Mouse (Mus musculus): ENCODE measurements around the gene Prickle2. TPM values are rescaled to one million over a fixed set of nuclear protein-coding genes. Genes with fewer than 3 reads are reported as not detected.

The Prickle2 gene
- polyA plus RNA-seq, 1 experiment from 2014 or later = 8.3 TPM

DNA sequence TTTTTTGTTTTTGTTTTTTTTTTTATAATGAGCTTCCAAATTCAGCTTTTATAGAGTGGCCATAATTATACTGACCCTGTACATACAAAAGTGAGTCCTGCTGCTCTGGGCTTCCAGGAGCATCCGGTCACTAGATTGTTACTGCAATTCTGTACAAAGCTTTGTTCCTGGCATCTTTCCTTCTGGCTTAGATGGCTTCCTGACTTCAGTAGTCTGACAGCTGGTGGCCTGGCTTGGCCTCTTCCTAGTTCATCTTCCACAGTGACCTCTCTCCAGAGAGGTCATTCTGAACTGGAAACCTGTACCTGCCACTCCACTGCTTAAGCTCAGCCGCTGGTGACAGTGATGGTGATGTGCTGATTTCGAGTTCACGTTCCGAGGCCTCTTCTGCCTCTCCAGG, 20.2 kb upstream of the Prickle2 start:
- 58% methylated on average over 5 of the region's 5 CpGs for WGBS
- peaks cover 5% of the 10 kb centered on the region for H3K4me1 ChIP-seq (replicated peaks; ENCODE audit: control insufficient read depth, insufficient read depth, low read length)
- H3K27me3 ChIP-seq (ENCODE audit: control insufficient read depth, insufficient read depth, low read depth, low read length) = no peaks in the 10 kb centered on the region
- ATAC-seq (ENCODE audit: low read depth) = no peak
- no peaks in the 10 kb centered on the region for H3K36me3 ChIP-seq (ENCODE audit: control insufficient read depth, insufficient read depth, low read length)
- no peaks in the 10 kb centered on the region for H3K9me3 ChIP-seq (ENCODE audit: control insufficient read depth, low read length)
- no peak overlapping the region for H3K4me2 ChIP-seq (ENCODE audit: low read depth, low read length)
- H3K4me3 ChIP-seq (ENCODE audit: low read length) = no peak overlapping the region
- H3K27ac ChIP-seq (ENCODE audit: low read length) = no peak overlapping the region
- no peak overlapping the region for H3K9ac ChIP-seq (ENCODE audit: low read length)

DNA sequence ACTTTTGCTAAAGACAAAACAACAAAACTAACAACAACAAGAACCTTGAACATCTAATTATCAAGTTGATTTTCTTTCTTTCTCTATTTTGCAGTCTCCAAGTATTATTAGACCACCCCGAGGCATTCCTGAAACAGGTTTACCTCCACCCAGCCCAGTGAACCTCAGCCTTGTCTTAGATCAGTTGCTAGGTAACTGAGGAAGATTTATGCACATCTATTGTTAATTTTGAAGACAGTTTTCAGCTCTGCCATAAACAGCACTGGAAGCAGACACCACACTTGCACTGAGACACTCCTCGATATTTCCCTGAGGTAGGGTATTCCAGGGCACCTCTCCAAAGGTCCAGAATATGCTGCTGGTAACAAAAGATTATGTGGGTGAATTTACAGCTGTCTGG, 18.4 kb upstream of the Prickle2 start:
- H3K36me3 ChIP-seq (ENCODE audit: control insufficient read depth, insufficient read depth, low read length) = no peaks in the 10 kb centered on the region
- ATAC-seq (ENCODE audit: low read depth) = no peak
- H3K27me3 ChIP-seq (ENCODE audit: control insufficient read depth, insufficient read depth, low read depth, low read length) = no peaks in the 10 kb centered on the region
- H3K4me3 ChIP-seq (ENCODE audit: low read length) = no peak overlapping the region
- WGBS = 62% methylated on average over 2 of the region's 2 CpGs
- no peak overlapping the region for H3K27ac ChIP-seq (ENCODE audit: low read length)
- H3K4me1 ChIP-seq (replicated peaks; ENCODE audit: control insufficient read depth, insufficient read depth, low read length) = peaks cover 5% of the 10 kb centered on the region
- no peak overlapping the region for H3K4me2 ChIP-seq (ENCODE audit: low read depth, low read length)
- no peaks in the 10 kb centered on the region for H3K9me3 ChIP-seq (ENCODE audit: control insufficient read depth, low read length)
- no peak overlapping the region for H3K9ac ChIP-seq (ENCODE audit: low read length)

DNA sequence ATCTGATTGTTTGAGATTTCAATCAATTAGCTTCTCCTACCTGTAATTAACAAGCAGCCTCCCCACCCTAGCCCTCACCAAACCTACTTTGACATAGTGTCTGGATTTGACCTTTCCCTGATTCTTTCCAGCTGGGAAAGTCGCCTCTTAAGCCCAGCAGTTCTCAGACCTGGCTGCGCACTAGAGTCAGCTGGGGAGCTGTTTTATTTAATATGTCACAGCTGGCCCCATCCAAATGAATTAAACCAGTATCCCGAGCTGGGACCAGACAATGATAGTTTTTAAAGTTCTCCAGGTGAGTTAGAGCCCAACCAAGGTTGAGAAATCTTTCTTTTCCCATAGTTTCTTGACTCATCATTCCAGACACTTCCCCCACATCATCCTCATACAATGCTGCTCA, 9.9 kb upstream of the Prickle2 start:
- ATAC-seq (ENCODE audit: low read depth) = no peak
- H3K9ac ChIP-seq (ENCODE audit: low read length) = no peak overlapping the region
- H3K4me2 ChIP-seq (ENCODE audit: low read depth, low read length) = no peak overlapping the region
- no peaks in the 10 kb centered on the region for H3K27me3 ChIP-seq (ENCODE audit: control insufficient read depth, insufficient read depth, low read depth, low read length)
- no peak overlapping the region for H3K4me3 ChIP-seq (ENCODE audit: low read length)
- H3K36me3 ChIP-seq (ENCODE audit: control insufficient read depth, insufficient read depth, low read length) = no peaks in the 10 kb centered on the region
- 52% methylated on average over 3 of the region's 3 CpGs for WGBS
- H3K9me3 ChIP-seq (ENCODE audit: control insufficient read depth, low read length) = no peaks in the 10 kb centered on the region
- no peak overlapping the region for H3K27ac ChIP-seq (ENCODE audit: low read length)
- no peaks in the 10 kb centered on the region for H3K4me1 ChIP-seq (replicated peaks; ENCODE audit: control insufficient read depth, insufficient read depth, low read length)

DNA sequence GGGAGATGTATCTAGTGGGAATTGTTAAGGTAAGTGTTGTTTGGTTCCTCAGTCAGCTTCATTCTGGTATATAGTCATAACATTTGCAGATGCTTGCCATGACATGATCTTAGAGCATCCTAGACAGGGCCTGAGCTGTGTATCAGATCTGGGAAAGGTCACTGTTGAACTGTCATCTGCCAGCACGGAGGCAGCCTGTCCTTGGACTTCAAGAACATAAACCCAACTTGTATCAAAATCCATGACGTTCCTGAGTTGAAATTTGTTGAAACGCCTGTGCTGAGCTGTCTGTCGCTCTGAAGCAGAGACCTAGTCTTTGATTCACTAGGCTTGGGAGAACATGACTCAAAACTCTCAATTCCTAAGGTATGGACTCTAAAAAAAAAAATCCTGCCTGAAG, 8.8 kb upstream of the Prickle2 start:
- no peak for ATAC-seq (ENCODE audit: low read depth)
- WGBS = 76% methylated on average over 4 of the region's 4 CpGs
- no peak overlapping the region for H3K27ac ChIP-seq (ENCODE audit: low read length)
- H3K9me3 ChIP-seq (ENCODE audit: control insufficient read depth, low read length) = no peaks in the 10 kb centered on the region
- no peaks in the 10 kb centered on the region for H3K27me3 ChIP-seq (ENCODE audit: control insufficient read depth, insufficient read depth, low read depth, low read length)
- H3K9ac ChIP-seq (ENCODE audit: low read length) = no peak overlapping the region
- no peak overlapping the region for H3K4me3 ChIP-seq (ENCODE audit: low read length)
- no peaks in the 10 kb centered on the region for H3K4me1 ChIP-seq (replicated peaks; ENCODE audit: control insufficient read depth, insufficient read depth, low read length)
- no peak overlapping the region for H3K4me2 ChIP-seq (ENCODE audit: low read depth, low read length)
- H3K36me3 ChIP-seq (ENCODE audit: control insufficient read depth, insufficient read depth, low read length) = no peaks in the 10 kb centered on the region

DNA sequence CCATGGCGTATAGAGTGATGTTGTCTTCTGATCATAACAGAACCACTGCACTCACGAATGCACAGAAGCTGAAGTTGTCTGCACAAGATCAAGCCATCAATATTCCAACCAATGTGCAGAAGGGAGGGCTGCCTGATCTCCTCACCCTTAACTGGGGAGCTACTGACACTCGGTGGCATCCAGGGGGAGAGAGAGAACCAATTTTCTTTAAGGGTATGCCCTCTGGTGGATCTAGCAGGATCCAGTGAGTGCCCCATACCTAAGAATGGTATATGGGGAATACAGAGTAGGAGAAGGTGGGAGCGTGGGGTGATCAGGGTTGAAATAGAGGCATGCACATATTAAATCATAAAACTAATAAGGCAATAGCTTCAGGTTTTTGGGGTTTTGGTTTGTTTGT, 2.2 kb upstream of the Prickle2 start:
- Histone ChIP-seq H3K4me2 (ENCODE audit: low read depth, low read length) (no peak overlapping the region), H3K9ac (ENCODE audit: low read length) (no peak overlapping the region), H3K9me3 (ENCODE audit: control insufficient read depth, low read length) (no peaks in the 10 kb centered on the region), H3K4me1 (replicated peaks; ENCODE audit: control insufficient read depth, insufficient read depth, low read length) (no peaks in the 10 kb centered on the region; the same call in 1 of the 2 replicates), H3K4me3 (ENCODE audit: low read length) (no peak overlapping the region), H3K27me3 (ENCODE audit: control insufficient read depth, insufficient read depth, low read depth, low read length) (no peaks in the 10 kb centered on the region), H3K36me3 (ENCODE audit: control insufficient read depth, insufficient read depth, low read length) (no peaks in the 10 kb centered on the region), H3K27ac (ENCODE audit: low read length) (no peak overlapping the region)
- no peak for ATAC-seq (ENCODE audit: low read depth)
- WGBS = 63% methylated on average over 4 of the region's 4 CpGs

DNA sequence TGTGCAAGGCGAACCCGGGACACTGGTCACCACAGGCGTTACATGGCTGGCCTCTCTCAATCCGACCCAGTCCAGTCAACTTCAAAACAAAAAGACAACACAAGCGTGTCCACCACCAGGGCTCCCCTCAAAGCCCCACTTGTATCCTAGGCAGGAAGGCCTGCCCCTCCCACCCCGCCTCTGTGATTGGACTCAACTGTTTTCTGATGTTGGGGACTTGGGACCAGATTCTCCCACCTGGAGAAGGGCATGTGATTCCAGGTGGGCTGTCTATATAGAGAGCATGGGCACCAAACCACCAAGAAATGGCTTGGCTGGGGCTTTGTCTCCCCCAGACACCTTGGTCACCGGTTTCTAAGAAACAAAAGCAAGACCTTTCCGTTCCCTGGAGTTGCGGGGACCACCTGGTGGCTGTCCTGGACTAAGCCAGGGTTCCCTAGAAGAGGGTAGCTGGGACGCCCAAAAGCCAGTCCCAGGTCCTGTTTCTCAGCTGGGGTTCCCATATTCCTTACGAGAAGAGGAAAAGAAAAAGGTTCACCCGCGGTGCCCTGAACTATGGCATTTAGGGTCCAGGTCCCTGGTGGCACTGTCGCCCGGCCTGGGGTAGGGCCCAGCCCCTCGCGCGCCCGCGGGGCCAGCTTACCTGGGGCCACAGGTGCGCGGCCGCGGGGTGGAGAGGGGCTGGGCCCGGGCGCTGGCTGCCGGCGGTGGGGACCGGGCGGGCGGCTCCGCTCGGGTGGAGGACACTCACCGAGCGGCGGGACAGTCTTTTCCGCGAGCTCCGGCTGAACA, 406 bp downstream of the Prickle2 start:
- Histone ChIP-seq H3K4me1 (replicated peaks; ENCODE audit: control insufficient read depth, insufficient read depth, low read length) (no peaks in the 10 kb centered on the region; the same call in 1 of the 2 replicates), H3K36me3 (ENCODE audit: control insufficient read depth, insufficient read depth, low read length) (no peaks in the 10 kb centered on the region), H3K9ac (ENCODE audit: low read length) (peak overlapping the region; percentile 78), H3K27ac (ENCODE audit: low read length) (0 out of 2 replicates have a peak overlapping the region, but pooled peaks have one; percentile 29), H3K9me3 (ENCODE audit: control insufficient read depth, low read length) (no peaks in the 10 kb centered on the region), H3K4me3 (ENCODE audit: low read length) (peak overlapping the region; percentile 73), H3K27me3 (ENCODE audit: control insufficient read depth, insufficient read depth, low read depth, low read length) (no peaks in the 10 kb centered on the region), H3K4me2 (ENCODE audit: low read depth, low read length) (peak overlapping the region; percentile 96)
- 2% methylated on average over 38 of the region's 39 CpGs for WGBS
- ATAC-seq (ENCODE audit: low read depth) = peak; percentile 5

DNA sequence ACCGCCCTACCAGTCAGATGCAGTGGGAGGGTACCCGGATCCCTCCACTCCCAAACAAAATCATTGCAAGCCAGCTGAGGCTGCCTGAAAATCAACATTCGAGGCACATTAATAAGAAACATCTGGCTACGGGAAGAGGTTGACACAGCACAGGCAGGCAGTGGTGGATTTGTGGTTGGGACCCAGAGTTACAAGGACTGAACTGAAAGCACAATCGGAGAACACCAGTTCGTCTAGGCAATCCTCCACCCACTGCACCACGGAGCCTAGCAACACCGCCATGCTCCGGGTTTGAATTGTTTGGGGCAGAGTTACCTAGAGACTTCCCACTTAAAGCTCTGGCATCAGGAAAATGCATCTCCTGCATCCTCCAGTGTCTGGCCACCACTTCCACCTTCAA, 1.1 kb downstream of the Prickle2 start:
- H3K9ac ChIP-seq (ENCODE audit: low read length) = no peak overlapping the region
- WGBS = 27% methylated on average over 9 of the region's 9 CpGs
- H3K4me2 ChIP-seq (ENCODE audit: low read depth, low read length) = peak overlapping the region; percentile 96

DNA sequence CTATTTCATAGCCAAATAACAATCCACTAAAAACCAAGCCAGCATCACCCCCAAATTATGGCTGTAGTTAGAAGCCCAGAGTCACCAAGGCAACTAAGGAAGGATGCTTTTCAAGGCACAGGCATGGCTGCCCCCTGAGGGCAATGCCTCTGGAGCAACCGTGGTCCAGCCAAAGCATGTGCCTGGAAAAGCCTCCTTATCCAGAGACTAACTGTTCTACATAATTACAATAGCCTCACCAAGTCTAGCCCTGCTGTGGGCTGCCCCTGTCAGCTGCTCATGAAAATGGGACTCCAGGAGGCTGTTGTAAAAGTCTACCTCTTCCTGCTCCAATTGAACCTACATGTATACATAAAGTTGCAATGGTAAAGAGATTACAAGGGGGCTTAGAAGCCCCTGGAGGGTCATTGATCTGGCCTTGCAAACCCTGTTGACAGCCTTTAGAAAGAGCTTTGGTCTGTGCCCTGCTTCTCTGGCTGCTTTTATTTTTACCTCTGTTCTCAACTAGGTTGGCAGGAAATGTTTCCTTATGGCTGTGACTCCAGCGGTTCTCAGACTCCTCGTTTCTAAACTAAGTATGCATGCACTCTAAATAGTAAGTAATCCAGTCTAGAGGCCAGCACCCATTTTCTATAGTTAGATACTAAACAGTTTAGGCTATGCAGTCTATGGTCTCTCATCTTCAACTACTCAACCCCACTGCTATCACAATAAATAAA, 6.3 kb downstream of the Prickle2 start:
- Histone ChIP-seq H3K36me3 (ENCODE audit: control insufficient read depth, insufficient read depth, low read length) (no peaks in the 10 kb centered on the region), H3K4me2 (ENCODE audit: low read depth, low read length) (no peak overlapping the region), H3K4me3 (ENCODE audit: low read length) (no peak overlapping the region), H3K27me3 (ENCODE audit: control insufficient read depth, insufficient read depth, low read depth, low read length) (no peaks in the 10 kb centered on the region), H3K9ac (ENCODE audit: low read length) (no peak overlapping the region), H3K4me1 (replicated peaks; ENCODE audit: control insufficient read depth, insufficient read depth, low read length) (no peaks in the 10 kb centered on the region; the same call in 1 of the 2 replicates), H3K9me3 (ENCODE audit: control insufficient read depth, low read length) (no peaks in the 10 kb centered on the region), H3K27ac (ENCODE audit: low read length) (no peak overlapping the region)
- WGBS = 50% methylated on average over 3 of the region's 3 CpGs
- no peak for ATAC-seq (ENCODE audit: low read depth)

More for the DNA sequence above, 1.1 kb downstream of the Prickle2 start:
- H3K9me3 ChIP-seq (ENCODE audit: control insufficient read depth, low read length) = no peaks in the 10 kb centered on the region
- H3K27ac ChIP-seq (ENCODE audit: low read length) = no peak overlapping the region
- peak; percentile 13; the same call in 1 of the 2 replicates for ATAC-seq (ENCODE audit: low read depth)
- H3K27me3 ChIP-seq (ENCODE audit: control insufficient read depth, insufficient read depth, low read depth, low read length) = no peaks in the 10 kb centered on the region
- H3K4me1 ChIP-seq (replicated peaks; ENCODE audit: control insufficient read depth, insufficient read depth, low read length) = no peaks in the 10 kb centered on the region; the same call in 1 of the 2 replicates
- H3K4me3 ChIP-seq (ENCODE audit: low read length) = peak overlapping the region; percentile 73
- no peaks in the 10 kb centered on the region for H3K36me3 ChIP-seq (ENCODE audit: control insufficient read depth, insufficient read depth, low read length)

DNA sequence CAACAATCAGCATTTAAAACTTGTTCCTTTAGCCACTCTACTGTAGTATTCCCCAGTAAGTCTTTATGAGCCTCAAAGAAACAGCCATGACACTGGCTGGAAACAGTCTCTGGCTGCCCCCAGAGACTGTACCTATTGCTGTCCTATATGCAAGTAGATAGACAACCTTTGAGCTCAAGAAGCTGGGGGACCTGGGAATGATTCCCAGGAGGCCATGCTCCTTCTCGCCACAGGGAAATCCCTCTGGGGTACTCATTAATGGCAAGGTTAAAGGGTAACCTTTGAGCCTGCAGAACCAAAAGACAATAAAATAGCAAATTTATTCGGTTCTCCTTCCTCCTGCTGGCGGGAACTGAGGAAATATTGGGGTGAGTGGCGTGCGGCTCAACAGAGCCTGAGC, 8.1 kb downstream of the Prickle2 start:
- H3K9me3 ChIP-seq (ENCODE audit: control insufficient read depth, low read length) = no peaks in the 10 kb centered on the region
- H3K27me3 ChIP-seq (ENCODE audit: control insufficient read depth, insufficient read depth, low read depth, low read length) = no peaks in the 10 kb centered on the region
- WGBS = 83% methylated on average over 5 of the region's 5 CpGs
- H3K9ac ChIP-seq (ENCODE audit: low read length) = no peak overlapping the region
- no peak overlapping the region for H3K4me3 ChIP-seq (ENCODE audit: low read length)
- no peak overlapping the region for H3K4me2 ChIP-seq (ENCODE audit: low read depth, low read length)
- no peaks in the 10 kb centered on the region for H3K36me3 ChIP-seq (ENCODE audit: control insufficient read depth, insufficient read depth, low read length)
- no peak for ATAC-seq (ENCODE audit: low read depth)
- no peak overlapping the region for H3K27ac ChIP-seq (ENCODE audit: low read length)
- H3K4me1 ChIP-seq (replicated peaks; ENCODE audit: control insufficient read depth, insufficient read depth, low read length) = no peaks in the 10 kb centered on the region
